Mouse (Mus musculus) midbrain, postnatal 0 days (tissue): ENCODE results near the gene Pinlyp. TPM values are rescaled to one million over a fixed set of nuclear protein-coding genes. Genes with fewer than 3 reads are reported as not detected.
"Not testable (repeated sequence)": the region's sequence is repeated elsewhere in the genome, so short reads cannot be mapped to it uniquely, and the experiment has no call there.

Experiments used
- ATAC-seq: fragments of 200-750 bp; cut with Nextera tagmentation; 2 replicates; pipeline ENCODE4 v1.8.0; 2017; ENCODE audit warnings: moderate number of reproducible peaks, mild to moderate bottlenecking, moderate TSS enrichment, moderate library complexity; ENCODE audit not compliant: low FRiP score
- DNase-seq: peaks from one replicate; pipeline ENCODE4 v3.0.0-alpha.2; 2015; ENCODE audit warnings: low spot score
- H3K27ac ChIP-seq: fragments of 300-500 bp; sonication (generic); 2 replicates; pipeline ENCODE4 v1.5.1; 2014; ENCODE audit warnings: low read depth, mild to moderate bottlenecking, low read length, mixed read lengths
- H3K27me3 ChIP-seq: fragments of 300-500 bp; sonication (generic); 2 replicates; pipeline ENCODE4 v1.6.1; 2014; ENCODE audit warnings: low read length, control low read depth, mixed read lengths; ENCODE audit not compliant: insufficient read depth
- H3K36me3 ChIP-seq: fragments of 300-500 bp; sonication (generic); 2 replicates; pipeline ENCODE4 v1.6.1; 2014; ENCODE audit warnings: low read length, control low read depth, mixed read lengths; ENCODE audit not compliant: insufficient read depth
- H3K4me1 ChIP-seq: fragments of 300-500 bp; sonication (generic); 2 replicates; pipeline ENCODE4 v1.6.1; 2014; ENCODE audit warnings: mild to moderate bottlenecking, control low read depth, antibody characterized with exemption, low read length, mixed read lengths; ENCODE audit not compliant: insufficient read depth
- H3K4me2 ChIP-seq: fragments of 300-500 bp; sonication (generic); 2 replicates; pipeline ENCODE4 v1.6.1; 2014; ENCODE audit warnings: low read depth, mild to moderate bottlenecking, low read length, mixed read lengths; ENCODE audit not compliant: poor library complexity, severe bottlenecking
- H3K4me3 ChIP-seq: fragments of 300-500 bp; sonication (generic); 2 replicates; pipeline ENCODE4 v1.5.1; 2014; ENCODE audit warnings: low read depth, mild to moderate bottlenecking, low read length, moderate library complexity
- H3K9ac ChIP-seq: fragments of 300-500 bp; sonication (generic); replicated peaks from 2 replicates; pipeline ENCODE4 v1.6.1; 2014; ENCODE audit warnings: mild to moderate bottlenecking, low read length, moderate library complexity, mixed read lengths; ENCODE audit not compliant: poor library complexity, severe bottlenecking
- H3K9me3 ChIP-seq: fragments of 300-500 bp; sonication (generic); 2 replicates; pipeline ENCODE4 v1.6.1; 2016; ENCODE audit warnings: low read length, control low read depth
- CTCF ChIP-seq: IDR thresholded peaks from 2 replicates; pipeline ENCODE4 v1.5.1; 2016; ENCODE audit warnings: antibody characterized with exemption, mild to moderate bottlenecking
- WGBS: fragments of 180-500 bp; shearing (Covaris S2); extraction: QIAGEN DNeasy Blood & Tissue Kit; methylation state at CpG from one replicate; pipeline ENCODE4 v1.1.7; 2014; 5-methylcytosine and 5-hydroxymethylcytosine counted together
- polyA plus RNA-seq: library from polyadenylated mRNA; unstranded; fragments of >200 nt; fragmentation: Nextera tagmentation; extraction: Ambion mirVana; gene quantifications from 2 replicates; pipeline ENCODE4 v1.2.1, GENCODE M21; 2015
- total RNA-seq: library from RNA; depleted of rRNA; stranded (reverse); fragments of >200 nt; gene quantifications from 2 replicates; pipeline ENCODE4 v1.2.3, GENCODE M21; 2014

Pinlyp gene
- total and polyA plus RNA-seq, 2 experiments from 2014 or later = not detected

GRCm38 (mm10) chr7:24517654-24518053, 28.3 kb downstream of the Pinlyp start:
- Histone ChIP-seq H3K9ac (no peak overlapping the region), H3K4me3 (no peak overlapping the region), H3K27me3 (no peaks in the 10 kb centered on the region), H3K4me2 (no peak overlapping the region), H3K9me3 (no peaks in the 10 kb centered on the region), H3K4me1 (no peaks in the 10 kb centered on the region), H3K27ac (peak overlapping the region; percentile 51), H3K36me3 (peaks cover 25% of the 10 kb centered on the region)
- no peak for TF ChIP-seq CTCF
- 39% methylated on average over 6 of the region's 6 CpGs for WGBS
- DNase-seq (peak; percentile 62), ATAC-seq (no peak)

- TF ChIP-seq CTCF = no peak
These were observed 28.8 kb downstream of the Pinlyp start for GRCm38 (mm10) chr7:24517077-24517476.

GRCm38 (mm10) chr7:24516319-24516718, 29.6 kb downstream of the Pinlyp start:
- not testable (repeated sequence) for H3K9ac ChIP-seq, H3K4me1 ChIP-seq, H3K9me3 ChIP-seq, H3K27me3 ChIP-seq, H3K27ac ChIP-seq, H3K4me2 ChIP-seq, H3K4me3 ChIP-seq
- TF ChIP-seq CTCF = peak; percentile 66
- DNase-seq (peak; percentile 73), ATAC-seq (0 out of 2 replicates have a peak, but pooled peaks have one; percentile 14)
- WGBS = 68% methylated on average over 7 of the region's 8 CpGs
- H3K36me3 ChIP-seq = peaks cover 35% of the 10 kb centered on the region

More at GRCm38 (mm10) chr7:24517077-24517476, 28.8 kb downstream of the Pinlyp start:
- no peak for DNase-seq
- 33% methylated on average over 5 of the region's 5 CpGs for WGBS
- no peaks in the 10 kb centered on the region for H3K27me3 ChIP-seq
- H3K36me3 ChIP-seq = peaks cover 30% of the 10 kb centered on the region
- no peak overlapping the region for H3K9ac ChIP-seq
- no peak for ATAC-seq
- H3K4me3 ChIP-seq = no peak overlapping the region
- no peaks in the 10 kb centered on the region for H3K9me3 ChIP-seq
- H3K4me2 ChIP-seq = no peak overlapping the region
- H3K4me1 ChIP-seq = no peaks in the 10 kb centered on the region
- peak overlapping the region; percentile 43; the same call in 1 of the 2 replicates for H3K27ac ChIP-seq

GRCm38 (mm10) chr7:24512355-24512754, 33.6 kb downstream of the Pinlyp start, which contains the start of gene AC161166.1:
TSS of gene AC161166.1 (minus strand) at chr7:24512455.
- WGBS = 83% methylated on average over 7 of the region's 7 CpGs
- Histone ChIP-seq H3K4me3 (no peak within 1 kb of the TSS), H3K9me3 (no peaks in the 10 kb centered on the region), H3K9ac (0 out of 2 replicates have a peak within 1 kb of the TSS, but pooled peaks have one; percentile 8), H3K27me3 (no peaks in the 10 kb centered on the region), H3K36me3 (peaks cover 38% of the 10 kb centered on the region), H3K4me2 (no peak within 1 kb of the TSS), H3K27ac (no peak within 1 kb of the TSS), H3K4me1 (peaks cover 6% of the 10 kb centered on the region)
- ATAC-seq (no peak), DNase-seq (no peak)
- TF ChIP-seq CTCF = no peak

- ATAC-seq = no peak
- no peak for TF ChIP-seq CTCF
- H3K4me2 ChIP-seq = peak overlapping the region; percentile 65
- under 1% methylated on average over 20 of the region's 20 CpGs for WGBS
- H3K27ac ChIP-seq = peak overlapping the region; percentile 99
- H3K4me1 ChIP-seq = peaks cover 14% of the 10 kb centered on the region
- H3K4me3 ChIP-seq = peak overlapping the region; percentile 63
- no peaks in the 10 kb centered on the region for H3K9me3 ChIP-seq
- no peak for DNase-seq
- no peaks in the 10 kb centered on the region for H3K27me3 ChIP-seq
- H3K9ac ChIP-seq = peak overlapping the region; percentile 93
- H3K36me3 ChIP-seq = peaks cover 22% of the 10 kb centered on the region
These were observed 38.2 kb downstream of the Pinlyp start for GRCm38 (mm10) chr7:24507726-24508114.

GRCm38 (mm10) chr7:24506838-24507725, 38.8 kb downstream of the Pinlyp start, which contains the start of gene Zfp428:
TSS of gene Zfp428 (plus strand) at chr7:24507006.
- H3K9me3 ChIP-seq = no peaks in the 10 kb centered on the region
- DNase-seq (peak; percentile 96), ATAC-seq (peak; percentile 89)
- H3K9ac ChIP-seq = peak within 1 kb of the TSS; percentile 93
- peak within 1 kb of the TSS; percentile 63 for H3K4me3 ChIP-seq
- H3K4me2 ChIP-seq = peak within 1 kb of the TSS; percentile 65
- H3K27me3 ChIP-seq = no peaks in the 10 kb centered on the region
- H3K27ac ChIP-seq = peak within 1 kb of the TSS; percentile 99
- peaks cover 14% of the 10 kb centered on the region for H3K4me1 ChIP-seq
- no peak for TF ChIP-seq CTCF
- under 1% methylated on average over 70 of the region's 84 CpGs for WGBS
- H3K36me3 ChIP-seq = peaks cover 19% of the 10 kb centered on the region
